8 mouse cellular contexts compared by ENCODE assay signal in the genomic region with DNA sequence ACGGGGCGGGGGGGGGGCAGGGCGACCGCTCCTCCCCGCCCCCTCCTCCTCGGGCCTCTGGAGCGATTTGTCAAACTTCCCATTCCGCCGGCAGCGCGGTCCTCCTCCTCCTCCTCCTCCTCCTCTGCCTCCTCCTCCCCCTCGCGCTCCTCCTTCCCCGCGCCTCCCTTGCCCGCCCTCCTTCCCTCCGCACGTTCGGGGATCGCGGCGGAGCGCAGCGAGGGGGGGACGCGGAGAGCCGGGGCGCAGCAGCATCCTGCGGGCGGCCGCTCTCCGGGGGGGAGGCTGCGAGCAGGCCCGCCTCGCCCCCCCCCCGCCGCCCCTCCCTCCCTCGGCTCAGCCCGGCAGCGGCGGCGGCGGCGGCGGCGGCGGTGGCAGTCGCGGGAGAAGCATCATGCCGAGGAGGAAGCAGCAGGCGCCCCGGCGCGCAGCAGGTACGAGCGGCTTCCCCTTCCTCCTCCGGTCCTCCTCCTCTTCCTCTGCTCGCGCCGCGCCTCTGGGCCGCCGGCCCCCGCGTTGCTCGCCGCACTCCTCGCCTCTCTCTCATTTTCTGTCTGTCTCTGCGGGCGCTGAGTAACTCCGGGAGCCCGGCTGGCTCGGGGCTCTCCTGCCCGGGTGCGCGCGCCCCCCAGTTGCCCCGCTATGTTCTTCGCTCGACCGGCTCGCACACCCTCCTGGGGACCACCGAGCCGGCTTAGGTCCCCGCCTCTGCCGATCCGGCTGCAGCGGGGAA. TPM values are rescaled to one million over a fixed set of nuclear protein-coding genes. Genes with fewer than 3 reads are reported as not detected.
DNase-seq lines count a peak whose midpoint lies in the region; ATAC-seq and TF ChIP-seq lines count a peak whose summit lies in the region.

A gene (plus strand): TSS at position 263 of the 733 bp plus-strand sequence.

- 0 out of 2 replicates have a peak, but pooled peaks cover 2% of the 10 kb centered on the region for H3K4me1 ChIP-seq in thymus, adult 2 months (replicated peaks; ENCODE audit: control insufficient read depth, insufficient read depth, low read length)
- H3K4me1 ChIP-seq in forebrain, embryonic 12.5 days = peaks cover 32% of the 10 kb centered on the region
- no peaks in the 10 kb centered on the region; the same call in 1 of the 2 replicates for H3K4me1 ChIP-seq in liver, embryonic 16.5 days (ENCODE audit: control insufficient read depth, low read depth, low read length)
- H3K4me1 ChIP-seq in neural tube, embryonic 13.5 days (replicated peaks) = peaks cover 69% of the 10 kb centered on the region

- no peak for TF ChIP-seq POLR2A in thymus, adult 2 months (IDR thresholded peaks at IDR 0.05; ENCODE audit: control insufficient read depth, extremely low read depth, insufficient read depth, low read length, poor library complexity)

- peak within 1 kb of the TSS; percentile 82 for H3K9ac ChIP-seq in forebrain, embryonic 12.5 days
- peak within 1 kb of the TSS; percentile 12; the same call in 1 of the 2 replicates for H3K9ac ChIP-seq in liver, embryonic 16.5 days (ENCODE audit: low read depth, low read length)
- H3K9ac ChIP-seq in neural tube, embryonic 13.5 days = peak within 1 kb of the TSS; percentile 95

- H3K27me3 ChIP-seq in thymus, adult 2 months (ENCODE audit: control insufficient read depth, insufficient read depth, low read length) = no peaks in the 10 kb centered on the region; the same call in 1 of the 2 replicates
- peaks cover 37% of the 10 kb centered on the region for H3K27me3 ChIP-seq in forebrain, embryonic 12.5 days
- H3K27me3 ChIP-seq in liver, embryonic 16.5 days (ENCODE audit: control insufficient read depth, insufficient read depth, low read depth, low read length) = peaks cover 72% of the 10 kb centered on the region
- peaks cover 22% of the 10 kb centered on the region for H3K27me3 ChIP-seq in neural tube, embryonic 13.5 days

- peak; percentile 53 for ATAC-seq in forebrain, embryonic 12.5 days (ENCODE audit: low FRiP score)
- no peak; the same call in 1 of the 2 replicates for ATAC-seq in liver, embryonic 16.5 days (ENCODE audit: low read depth)
- ATAC-seq in neural tube, embryonic 13.5 days (ENCODE audit: low read depth) = peak; percentile 78

- H3K4me2 ChIP-seq in forebrain, embryonic 12.5 days = peak within 1 kb of the TSS; percentile 99
- H3K4me2 ChIP-seq in liver, embryonic 16.5 days (ENCODE audit: low read depth, low read length) = peak within 1 kb of the TSS; percentile 69
- H3K4me2 ChIP-seq in neural tube, embryonic 13.5 days = peak within 1 kb of the TSS; percentile 93

- H3K36me3 ChIP-seq in thymus, adult 2 months (ENCODE audit: control insufficient read depth, insufficient read depth, low read length) = no peaks in the 10 kb centered on the region
- peaks cover 3% of the 10 kb centered on the region; the same call in 1 of the 2 replicates for H3K36me3 ChIP-seq in forebrain, embryonic 12.5 days (replicated peaks)
- no peaks in the 10 kb centered on the region for H3K36me3 ChIP-seq in liver, embryonic 16.5 days (ENCODE audit: control insufficient read depth, insufficient read depth)
- H3K36me3 ChIP-seq in neural tube, embryonic 13.5 days = peaks cover 6% of the 10 kb centered on the region; the same call in 1 of the 2 replicates

- intact Hi-C loops in heart, postnatal 14 days (cut with DNase I) = loop anchor here (10.0 kb wide), 2 partner anchors 277 to 647 kb away; no protein-coding TSS in a partner anchor

- peak within 1 kb of the TSS; percentile 49 for H3K4me3 ChIP-seq in thymus, adult 2 months (ENCODE audit: control insufficient read depth, insufficient read depth, low read length)
- peak within 1 kb of the TSS; percentile 74 for H3K4me3 ChIP-seq in forebrain, embryonic 12.5 days (replicated peaks)
- peak within 1 kb of the TSS; percentile 60 for H3K4me3 ChIP-seq in liver, embryonic 16.5 days (ENCODE audit: low read depth, low read length)
- peak within 1 kb of the TSS; percentile 81 for H3K4me3 ChIP-seq in neural tube, embryonic 13.5 days

- no peak for DNase-seq in thymus, adult 2 months
- no peak for DNase-seq in thymus, postnatal 25 days
- DNase-seq in heart, postnatal 14 days = peak; percentile 75 to 83
- peak; percentile 73 to 80 for DNase-seq in kidney, postnatal 36 days
- DNase-seq in urinary bladder, postnatal 14 days (ENCODE audit: low spot score) = peak; percentile 74

- no peak for TF ChIP-seq CTCF in thymus, adult 2 months (IDR thresholded peaks at IDR 0.05; ENCODE audit: borderline replicate concordance, control insufficient read depth, extremely low read depth, insufficient read depth, low read length, poor library complexity)

- WGBS in thymus, adult 2 months = under 1% methylated on average over 56 of the region's 88 CpGs
- whole genome bisulfite sequencing in forebrain, embryonic 12.5 days = 0% methylated on average over 49 of the region's 88 CpGs
- under 1% methylated on average over 32 of the region's 88 CpGs for WGBS in liver, embryonic 16.5 days (ENCODE audit: insufficient replicate concordance)
- under 1% methylated on average over 32 of the region's 88 CpGs for WGBS in neural tube, embryonic 13.5 days

- no peaks in the 10 kb centered on the region for H3K9me3 ChIP-seq in forebrain, embryonic 12.5 days
- H3K9me3 ChIP-seq in liver, embryonic 16.5 days (replicated peaks; ENCODE audit: control insufficient read depth, low read length) = no peaks in the 10 kb centered on the region
- no peaks in the 10 kb centered on the region for H3K9me3 ChIP-seq in neural tube, embryonic 13.5 days

- no peak within 1 kb of the TSS for H3K27ac ChIP-seq in thymus, adult 2 months (ENCODE audit: control insufficient read depth, insufficient read depth, low read length)
- H3K27ac ChIP-seq in forebrain, embryonic 12.5 days = peak within 1 kb of the TSS; percentile 87
- H3K27ac ChIP-seq in liver, embryonic 16.5 days (ENCODE audit: low read length) = no peak within 1 kb of the TSS
- H3K27ac ChIP-seq in neural tube, embryonic 13.5 days (replicated peaks) = peak within 1 kb of the TSS; percentile 98

RNA-seq across cellular contexts. Expression of the gene that starts here (rescaled TPM):
- 0.44 and 0.52 TPM in 2 replicates for polyA plus RNA-seq in thymus, adult 2 months (2012; rRNA removed)
- polyA plus RNA-seq in forebrain, embryonic 12.5 days (2016; fragmentation: Nextera tagmentation; extraction: Ambion mirVana) = 9.9 and 12.6 TPM in 2 replicates
- total RNA-seq in heart, postnatal 14 days (2021) = 1 to 10 TPM; 5.7 to 6.1 TPM
- polyA plus RNA-seq in liver, embryonic 16.5 days (2015; fragmentation: Nextera tagmentation; extraction: Ambion mirVana) = 0.61 and 0.67 TPM in 2 replicates
- 43.1 and 44.9 TPM in 2 replicates for polyA plus RNA-seq in neural tube, embryonic 13.5 days (2015; fragmentation: Nextera tagmentation; extraction: Ambion mirVana)

Comparison
In these comparisons a context has a peak if more than half of its experiments do, and no peak if none do; other contexts are left out.
1. DNase-seq: peak in heart, postnatal 14 days (2 of 2), kidney, postnatal 36 days (2 of 2) and urinary bladder, postnatal 14 days (single experiment); none in thymus, adult 2 months (single experiment) and thymus, postnatal 25 days (single experiment).
2. H3K27ac ChIP-seq: peak in forebrain, embryonic 12.5 days (single experiment) and neural tube, embryonic 13.5 days (single experiment); none in thymus, adult 2 months (single experiment) and liver, embryonic 16.5 days (single experiment).
3. H3K9ac ChIP-seq: peak in every context shown above with its lines; median percentile 95 in neural tube, embryonic 13.5 days; 82 in forebrain, embryonic 12.5 days; 12 in liver, embryonic 16.5 days.
4. Peak in every context shown above with its lines, with median percentiles within 50 percentile points of each other: H3K4me3 ChIP-seq and H3K4me2 ChIP-seq.